Mouse (Mus musculus) ES-CJ7 (cell line): ENCODE measurements around the gene Akap1.

Experiments
- DNase-seq: peaks from one replicate; pipeline ENCODE4 v3.0.0; 2011; ENCODE audit warnings: low read depth, low spot score

Akap1 gene

GRCm38 (mm10) chr11:88844384-88844783 lies 20.0 kb downstream of the Akap1 start:
- DNase-seq, result no peak

GRCm38 (mm10) chr11:88843305-88843704 lies 21.1 kb downstream of the Akap1 start:
- DNase-seq, result peak; percentile 81

- DNase-seq, result peak; percentile 80
Observed at GRCm38 (mm10) chr11:88842315-88842975, 21.9 kb downstream of the Akap1 start.

GRCm38 (mm10) chr11:88841406-88841805 lies 23.0 kb downstream of the Akap1 start:
- DNase-seq, result no peak

- no peak for DNase-seq
Observed at GRCm38 (mm10) chr11:88840724-88841350, 23.5 kb downstream of the Akap1 start.

- no peak for DNase-seq
Observed at GRCm38 (mm10) chr11:88840292-88840691, 24.1 kb downstream of the Akap1 start.

- no peak for DNase-seq
Observed at GRCm38 (mm10) chr11:88839379-88839778, 25.0 kb downstream of the Akap1 start.

- no peak for DNase-seq
Observed at GRCm38 (mm10) chr11:88838630-88839029, 25.8 kb downstream of the Akap1 start.

- no peak for DNase-seq
Observed at GRCm38 (mm10) chr11:88834606-88835005, 29.8 kb downstream of the Akap1 start.

GRCm38 (mm10) chr11:88834134-88834533 lies 30.3 kb downstream of the Akap1 start:
- DNase-seq, result no peak

- DNase-seq, result no peak
Observed at GRCm38 (mm10) chr11:88833099-88833498, 31.3 kb downstream of the Akap1 start.

GRCm38 (mm10) chr11:88830257-88830804 lies 34.1 kb downstream of the Akap1 start:
- DNase-seq, result peak; percentile 76

GRCm38 (mm10) chr11:88828528-88828927 lies 35.9 kb downstream of the Akap1 start:
- DNase-seq, result peak; percentile 52

- no peak for DNase-seq
Observed at GRCm38 (mm10) chr11:88825909-88826308, 38.5 kb downstream of the Akap1 start.

- peak; percentile 89 for DNase-seq
Observed at GRCm38 (mm10) chr11:88822991-88823390, 41.4 kb downstream of the Akap1 start.

- DNase-seq, result no peak
Observed at GRCm38 (mm10) chr11:88822526-88822925, 41.9 kb downstream of the Akap1 start.

- peak; percentile 63 for DNase-seq
Observed at GRCm38 (mm10) chr11:88820742-88821576, 43.4 kb downstream of the Akap1 start.

GRCm38 (mm10) chr11:88820253-88820652 lies 44.1 kb downstream of the Akap1 start:
- peak; percentile 47 for DNase-seq

- no peak for DNase-seq
Observed at GRCm38 (mm10) chr11:88817061-88817460, 47.3 kb downstream of the Akap1 start.

GRCm38 (mm10) chr11:88803231-88804010 lies 61.0 kb downstream of the Akap1 start:
- peak; percentile 78 for DNase-seq

GRCm38 (mm10) chr11:88796207-88796606 lies 68.2 kb downstream of the Akap1 start:
- no peak for DNase-seq
